Mouse (Mus musculus) CH12.LX (cell line): ENCODE results near the gene Ndrg2.

Source experiments
- POLR2A ChIP-seq: IDR thresholded peaks from 2 replicates; pipeline ENCODE4 v1.6.1; 2011; ENCODE audit warnings: low read depth, mild to moderate bottlenecking, improper control_type of control experiment, low read length
- USF1 ChIP-seq: IDR thresholded peaks from 2 replicates; pipeline ENCODE4 v1.6.1; 2014; ENCODE audit warnings: low read depth, mild to moderate bottlenecking, inconsistent platforms, low read length, improper control_type of control experiment

DNA sequence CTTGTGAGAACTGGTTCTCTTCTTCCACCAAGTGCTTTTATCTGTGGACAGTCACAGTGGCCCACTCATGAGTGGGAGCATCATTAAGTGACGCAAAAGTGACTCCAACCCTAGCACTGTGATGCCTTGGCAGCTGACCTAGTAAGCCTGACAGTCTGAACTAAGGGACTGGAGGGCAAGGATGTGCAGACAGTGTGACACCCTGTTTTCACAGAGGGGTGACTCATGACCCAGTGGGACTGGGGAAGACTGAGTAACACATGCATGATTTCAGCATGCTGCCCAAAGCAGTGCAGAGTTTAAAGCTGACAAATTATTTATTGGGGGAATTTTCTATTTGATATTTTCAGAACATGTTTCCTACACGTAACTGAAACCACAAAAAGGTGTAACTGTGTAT lies 43.2 kb downstream of the Ndrg2 start:
- no peak for TF ChIP-seq POLR2A
- no peak for TF ChIP-seq USF1
